Mouse (Mus musculus) frontal cortex, adult (tissue): ENCODE data around the gene Gm14862.
A peak's percentile ranks its signal among the peaks of the same experiment; 100 is the strongest.

Source experiments
- ATAC-seq: cut with Nextera tagmentation; 2 replicates; pipeline ENCODE4 v1.9.2; 2017; ENCODE audit warnings: mild to moderate bottlenecking, moderate library complexity, mixed read lengths; ENCODE audit not compliant: low TSS enrichment

Gene Gm14862

GRCm38 (mm10) chrX:9222412-9223221 is 34.1 kb downstream of the Gm14862 start:
- ATAC-seq, result no peak

GRCm38 (mm10) chrX:9221736-9222135 is 35.0 kb downstream of the Gm14862 start:
- no peak for ATAC-seq

- no peak for ATAC-seq
These were observed 35.5 kb downstream of the Gm14862 start for GRCm38 (mm10) chrX:9221206-9221605.

GRCm38 (mm10) chrX:9219570-9219969 is 37.1 kb downstream of the Gm14862 start:
- no peak for ATAC-seq

- no peak for ATAC-seq
These were observed 40.5 kb downstream of the Gm14862 start for GRCm38 (mm10) chrX:9216244-9216643.

GRCm38 (mm10) chrX:9205121-9205520 is 51.6 kb downstream of the Gm14862 start:
- no peak for ATAC-seq

GRCm38 (mm10) chrX:9202781-9203405 is 53.8 kb downstream of the Gm14862 start:
- ATAC-seq, result no peak

GRCm38 (mm10) chrX:9201954-9202353 is 54.7 kb downstream of the Gm14862 start:
- peak; percentile 65; the same call in 1 of the 2 replicates for ATAC-seq
